In genomic region chrX:98869735-98870134, GRCm38 (mm10) we compare ENCODE assay signal across 15 mouse cellular contexts. TPM values are rescaled to one million over a fixed set of nuclear protein-coding genes. Genes with fewer than 3 reads are reported as not detected.
DNase-seq lines count a peak whose midpoint lies in the region; ATAC-seq lines count a peak whose summit lies in the region.
"Had no signal": no experiment of that assay in that cellular context is flagged by ENCODE, and none has a peak within 500 bp of the region (broad histone marks: within the 10 kb centered on the region; RNA-seq: fewer than 3 reads in every experiment).

No protein-coding gene starts in this region.

- DNase-seq in heart, adult 11 months = peak; percentile 85
- no peak for DNase-seq in heart, postnatal 4 days
- peak; percentile 36 for DNase-seq in 3T3-L1 (ENCODE audit: low read depth, low spot score)
- peak; percentile 24 for DNase-seq in Muller cell, postnatal 12 days (ENCODE audit: inconsistent ontology term)
- DNase-seq in ovary, postnatal 10 days (ENCODE audit: low spot score) = no peak
- DNase-seq in kidney, adult 18-20 months = no peak
- DNase-seq: adrenal gland, adult 8-10 months; cerebellum, adult 18-20 months; kidney, postnatal 4 days; layer of hippocampus, adult 9-11 months; right cerebral cortex, postnatal 4 days had no signal

- peak; percentile 75 for ATAC-seq in megakaryocyte progenitor cell, adult 5-6 weeks (replicated peaks; ENCODE audit: poor library complexity)
- ATAC-seq: hindbrain, embryonic 16.5 days; intestine, embryonic 16.5 days; midbrain, embryonic 16.5 days had no signal

RNA-seq across cellular contexts. Expression of gene Ophn1, which starts 21.1 kb away (rescaled TPM):
- total RNA-seq in heart, postnatal 4 days (2021) = 10 to 100 TPM in 1 of 2 experiments, 1 to 10 TPM in 1; 9.3 to 11.1 TPM
- 0.81 and 0.89 TPM in 2 replicates for total RNA-seq in megakaryocyte progenitor cell, adult 5-6 weeks (2015)
- total RNA-seq in megakaryocyte progenitor cell, adult 5-6 weeks (2017) = 1.8 and 2.8 TPM in 2 replicates

Comparison
In these comparisons a context has a peak if more than half of its experiments do, and no peak if none do; other contexts are left out.
1. DNase-seq: peak in heart, adult 11 months (single experiment), 3T3-L1 (single experiment) and Muller cell, postnatal 12 days (single experiment); none in heart, postnatal 4 days (single experiment), ovary, postnatal 10 days (single experiment) and kidney, adult 18-20 months (single experiment).